Mouse (Mus musculus): ENCODE data around the gene Nt5e. TPM values are rescaled to one million over a fixed set of nuclear protein-coding genes. Genes with fewer than 3 reads are reported as not detected.

Nt5e gene
- polyA plus RNA-seq, 1 experiment from 2014 or later: 1.7 TPM

DNA sequence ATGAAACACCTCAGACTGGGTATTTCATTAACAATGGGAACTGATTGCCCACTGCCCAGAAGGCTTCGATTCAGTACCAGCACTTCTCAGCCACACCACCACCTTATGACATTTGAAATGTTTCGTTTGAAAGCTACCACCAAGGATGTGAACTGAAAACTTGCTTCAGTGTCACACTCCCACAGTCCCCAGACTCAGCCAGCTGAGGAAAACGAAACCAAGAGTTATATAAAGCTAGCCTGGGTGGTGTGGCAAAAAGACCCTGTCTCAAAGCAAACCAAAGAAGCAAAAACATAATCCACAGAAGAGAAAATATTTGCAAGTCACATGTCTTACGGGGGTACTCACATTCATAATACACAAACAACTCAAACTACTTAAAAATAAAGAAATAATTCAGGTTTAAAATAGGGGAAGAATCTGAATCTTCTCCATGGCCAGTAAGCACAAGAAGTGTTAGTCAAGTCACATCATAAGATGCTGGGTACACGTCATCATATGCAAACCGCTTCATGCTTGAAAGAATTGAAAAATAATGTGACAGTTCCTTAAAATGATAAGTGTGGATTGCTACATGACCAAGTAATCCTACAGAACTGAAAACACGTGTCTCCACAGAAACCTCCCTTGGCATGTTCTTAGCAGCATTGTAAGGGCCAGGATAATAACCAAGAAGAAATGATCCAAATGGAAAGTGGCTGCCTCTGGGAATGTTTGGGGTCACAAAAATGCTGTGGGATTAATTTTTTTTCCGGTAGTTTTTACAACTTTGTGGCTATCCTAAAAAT is 28.9 kb upstream of the Nt5e start:
- Histone ChIP-seq H3K27ac (ENCODE audit: low read depth, low read length) (no peak overlapping the region), H3K4me1 (ENCODE audit: control insufficient read depth, insufficient read depth, low read length) (no peaks in the 10 kb centered on the region), H3K9ac (ENCODE audit: low read depth, low read length) (no peak overlapping the region), H3K36me3 (ENCODE audit: control insufficient read depth, insufficient read depth, low read length) (no peaks in the 10 kb centered on the region), H3K9me3 (ENCODE audit: control insufficient read depth, low read length) (no peaks in the 10 kb centered on the region), H3K4me3 (ENCODE audit: low read length) (no peak overlapping the region), H3K27me3 (ENCODE audit: control insufficient read depth, insufficient read depth, low read length) (no peaks in the 10 kb centered on the region), H3K4me2 (replicated peaks; ENCODE audit: low read depth, low read length) (no peak overlapping the region)
- ATAC-seq (ENCODE audit: low FRiP score, low TSS enrichment): no peak
- WGBS: 82% methylated on average over 8 of the region's 8 CpGs

DNA sequence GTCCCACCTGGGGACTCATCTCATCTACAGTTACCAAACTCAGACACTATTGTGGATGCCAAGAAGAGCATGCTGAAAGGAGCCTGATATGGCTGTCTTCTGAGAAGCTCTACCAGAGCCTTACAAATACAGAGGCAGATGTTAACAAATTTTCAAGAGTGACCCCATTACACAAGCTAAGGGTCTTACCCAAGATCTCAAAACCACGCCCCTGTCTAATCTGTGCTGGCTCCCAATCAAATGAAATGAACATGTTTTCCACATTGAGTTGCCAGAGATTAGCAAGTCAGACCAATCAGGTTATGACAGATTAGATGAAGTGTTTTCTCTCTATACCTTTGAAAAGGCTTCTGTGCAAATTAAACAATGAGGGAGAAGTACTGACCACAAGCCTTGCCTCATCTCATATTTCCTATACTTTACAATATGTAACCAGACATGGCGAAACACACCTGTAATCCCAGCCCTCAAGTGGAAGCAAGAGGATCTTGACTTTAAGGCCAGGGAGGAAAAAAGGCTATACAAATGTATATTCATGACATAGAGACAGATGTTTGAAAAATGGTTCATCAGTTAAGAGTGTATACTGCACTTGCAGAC is 19.9 kb upstream of the Nt5e start:
- Histone ChIP-seq H3K9me3 (ENCODE audit: control insufficient read depth, low read length) (no peaks in the 10 kb centered on the region), H3K4me1 (ENCODE audit: control insufficient read depth, insufficient read depth, low read length) (no peaks in the 10 kb centered on the region), H3K36me3 (ENCODE audit: control insufficient read depth, insufficient read depth, low read length) (no peaks in the 10 kb centered on the region), H3K27me3 (ENCODE audit: control insufficient read depth, insufficient read depth, low read length) (no peaks in the 10 kb centered on the region), H3K27ac (ENCODE audit: low read depth, low read length) (no peak overlapping the region), H3K4me3 (ENCODE audit: low read length) (no peak overlapping the region), H3K9ac (ENCODE audit: low read depth, low read length) (no peak overlapping the region), H3K4me2 (replicated peaks; ENCODE audit: low read depth, low read length) (no peak overlapping the region)
- WGBS: 88% methylated on average over 2 of the region's 2 CpGs
- ATAC-seq (ENCODE audit: low FRiP score, low TSS enrichment): no peak

GRCm38 (mm10) chr9:88309127-88309526 is 17.9 kb upstream of the Nt5e start:
- H3K4me3 ChIP-seq (ENCODE audit: low read length): no peak overlapping the region
- ATAC-seq (ENCODE audit: low FRiP score, low TSS enrichment): no peak

GRCm38 (mm10) chr9:88319226-88319625 is 7.8 kb upstream of the Nt5e start:
- no peak overlapping the region for H3K27ac ChIP-seq (ENCODE audit: low read depth, low read length)
- H3K9me3 ChIP-seq (ENCODE audit: control insufficient read depth, low read length): no peaks in the 10 kb centered on the region
- H3K9ac ChIP-seq (ENCODE audit: low read depth, low read length): no peak overlapping the region
- H3K4me1 ChIP-seq (ENCODE audit: control insufficient read depth, insufficient read depth, low read length): no peaks in the 10 kb centered on the region
- no peaks in the 10 kb centered on the region for H3K27me3 ChIP-seq (ENCODE audit: control insufficient read depth, insufficient read depth, low read length)
- H3K4me2 ChIP-seq (replicated peaks; ENCODE audit: low read depth, low read length): no peak overlapping the region
- H3K4me3 ChIP-seq (ENCODE audit: low read length): no peak overlapping the region
- no peak for ATAC-seq (ENCODE audit: low FRiP score, low TSS enrichment)
- H3K36me3 ChIP-seq (ENCODE audit: control insufficient read depth, insufficient read depth, low read length): no peaks in the 10 kb centered on the region

More at GRCm38 (mm10) chr9:88309127-88309526, 17.9 kb upstream of the Nt5e start:
- Histone ChIP-seq H3K36me3 (ENCODE audit: control insufficient read depth, insufficient read depth, low read length) (no peaks in the 10 kb centered on the region), H3K9me3 (ENCODE audit: control insufficient read depth, low read length) (no peaks in the 10 kb centered on the region), H3K27me3 (ENCODE audit: control insufficient read depth, insufficient read depth, low read length) (no peaks in the 10 kb centered on the region), H3K27ac (ENCODE audit: low read depth, low read length) (no peak overlapping the region), H3K9ac (ENCODE audit: low read depth, low read length) (no peak overlapping the region), H3K4me1 (ENCODE audit: control insufficient read depth, insufficient read depth, low read length) (no peaks in the 10 kb centered on the region), H3K4me2 (replicated peaks; ENCODE audit: low read depth, low read length) (no peak overlapping the region)
- 70% methylated on average over 1 of the region's 1 CpGs for WGBS

DNA sequence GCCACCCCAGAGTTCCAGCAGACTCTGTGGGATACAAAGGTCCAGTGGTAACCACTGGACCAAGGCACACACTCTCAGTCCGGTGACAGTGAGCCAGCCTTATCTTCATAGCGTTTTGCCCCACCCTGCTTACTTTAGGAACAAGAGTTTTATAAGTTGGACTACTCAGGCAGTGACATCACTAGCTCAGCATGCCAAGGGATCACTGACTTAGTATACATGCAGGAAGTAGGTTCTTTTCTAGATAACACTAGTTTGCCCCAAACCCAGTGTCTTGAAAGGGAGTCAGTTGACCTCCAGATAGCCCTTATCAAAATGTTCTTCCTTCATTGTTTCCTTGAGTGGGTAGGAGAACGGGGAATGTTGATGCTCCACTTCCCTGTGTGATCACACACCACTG is 2.4 kb upstream of the Nt5e start:
- ATAC-seq (ENCODE audit: low FRiP score, low TSS enrichment): no peak
- Histone ChIP-seq H3K9ac (ENCODE audit: low read depth, low read length) (no peak overlapping the region), H3K4me2 (replicated peaks; ENCODE audit: low read depth, low read length) (no peak overlapping the region), H3K9me3 (ENCODE audit: control insufficient read depth, low read length) (no peaks in the 10 kb centered on the region), H3K27me3 (ENCODE audit: control insufficient read depth, insufficient read depth, low read length) (peaks cover 6% of the 10 kb centered on the region; the same call in 1 of the 2 replicates), H3K27ac (ENCODE audit: low read depth, low read length) (no peak overlapping the region), H3K36me3 (ENCODE audit: control insufficient read depth, insufficient read depth, low read length) (no peaks in the 10 kb centered on the region), H3K4me1 (ENCODE audit: control insufficient read depth, insufficient read depth, low read length) (no peaks in the 10 kb centered on the region), H3K4me3 (ENCODE audit: low read length) (no peak overlapping the region)
- 91% methylated on average over 3 of the region's 3 CpGs for WGBS

DNA sequence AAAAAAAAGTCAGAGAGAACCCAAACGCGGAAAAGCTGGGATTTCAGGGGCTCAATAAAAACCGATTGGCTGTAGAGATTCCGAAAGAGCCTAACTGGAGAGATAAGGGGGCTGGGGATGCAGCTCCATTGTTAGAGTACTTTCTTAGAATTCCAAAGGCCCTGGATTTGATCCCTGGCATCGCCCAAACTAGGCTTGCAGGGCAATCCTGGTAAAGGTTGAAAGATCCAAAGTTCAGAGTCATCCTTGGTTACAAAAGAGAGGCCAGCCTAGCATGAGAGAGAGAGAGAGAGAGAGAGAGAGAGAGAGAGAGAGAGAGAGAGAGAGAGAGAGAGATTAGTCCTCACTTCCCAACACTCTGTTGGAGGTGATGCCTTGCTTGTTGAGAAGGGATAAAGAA is 1.7 kb downstream of the Nt5e start:
- H3K4me1 ChIP-seq (ENCODE audit: control insufficient read depth, insufficient read depth, low read length): no peaks in the 10 kb centered on the region
- no peak for ATAC-seq (ENCODE audit: low FRiP score, low TSS enrichment)
- H3K4me2 ChIP-seq (replicated peaks; ENCODE audit: low read depth, low read length): no peak overlapping the region
- no peaks in the 10 kb centered on the region for H3K36me3 ChIP-seq (ENCODE audit: control insufficient read depth, insufficient read depth, low read length)
- 18% methylated on average over 5 of the region's 5 CpGs for WGBS
- H3K9ac ChIP-seq (ENCODE audit: low read depth, low read length): no peak overlapping the region
- no peak overlapping the region for H3K4me3 ChIP-seq (ENCODE audit: low read length)
- peaks cover 6% of the 10 kb centered on the region; the same call in 1 of the 2 replicates for H3K27me3 ChIP-seq (ENCODE audit: control insufficient read depth, insufficient read depth, low read length)
- H3K9me3 ChIP-seq (ENCODE audit: control insufficient read depth, low read length): no peaks in the 10 kb centered on the region
- H3K27ac ChIP-seq (ENCODE audit: low read depth, low read length): no peak overlapping the region

- Histone ChIP-seq H3K4me3 (ENCODE audit: low read length) (no peak overlapping the region), H3K27ac (ENCODE audit: low read depth, low read length) (no peak overlapping the region), H3K36me3 (ENCODE audit: control insufficient read depth, insufficient read depth, low read length) (no peaks in the 10 kb centered on the region), H3K27me3 (ENCODE audit: control insufficient read depth, insufficient read depth, low read length) (peaks cover 6% of the 10 kb centered on the region; the same call in 1 of the 2 replicates), H3K4me2 (replicated peaks; ENCODE audit: low read depth, low read length) (no peak overlapping the region), H3K9me3 (ENCODE audit: control insufficient read depth, low read length) (no peaks in the 10 kb centered on the region), H3K4me1 (ENCODE audit: control insufficient read depth, insufficient read depth, low read length) (no peaks in the 10 kb centered on the region), H3K9ac (ENCODE audit: low read depth, low read length) (no peak overlapping the region)
- no peak for ATAC-seq (ENCODE audit: low FRiP score, low TSS enrichment)
- WGBS: 37% methylated on average over 10 of the region's 10 CpGs
These were observed 2.3 kb downstream of the Nt5e start for GRCm38 (mm10) chr9:88329166-88329748.

DNA sequence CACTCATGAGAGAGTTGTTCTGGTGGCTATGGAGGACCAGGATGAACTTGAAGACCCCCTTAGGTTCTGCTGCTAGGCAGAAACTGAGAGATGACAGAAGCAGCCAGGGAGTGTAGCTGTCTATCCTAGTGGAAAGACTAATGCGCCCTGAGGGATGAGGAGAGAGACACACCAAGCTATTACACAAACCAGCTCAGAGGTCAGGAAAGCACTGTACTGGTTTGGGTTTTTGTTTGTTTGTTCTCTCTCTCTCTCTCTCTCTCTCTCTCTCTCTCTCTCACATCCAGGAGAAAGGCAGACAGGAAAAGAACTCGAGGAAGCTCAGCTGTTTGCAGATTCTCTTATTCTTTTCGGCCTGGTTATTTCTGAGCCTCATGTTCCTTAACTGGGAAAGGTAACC is 3.3 kb downstream of the Nt5e start:
- Histone ChIP-seq H3K9ac (ENCODE audit: low read depth, low read length) (no peak overlapping the region), H3K9me3 (ENCODE audit: control insufficient read depth, low read length) (no peaks in the 10 kb centered on the region), H3K4me2 (replicated peaks; ENCODE audit: low read depth, low read length) (no peak overlapping the region), H3K4me1 (ENCODE audit: control insufficient read depth, insufficient read depth, low read length) (no peaks in the 10 kb centered on the region), H3K4me3 (ENCODE audit: low read length) (no peak overlapping the region), H3K36me3 (ENCODE audit: control insufficient read depth, insufficient read depth, low read length) (no peaks in the 10 kb centered on the region), H3K27me3 (ENCODE audit: control insufficient read depth, insufficient read depth, low read length) (peaks cover 6% of the 10 kb centered on the region; the same call in 1 of the 2 replicates), H3K27ac (ENCODE audit: low read depth, low read length) (no peak overlapping the region)
- no peak for ATAC-seq (ENCODE audit: low FRiP score, low TSS enrichment)
- 72% methylated on average over 3 of the region's 3 CpGs for WGBS

DNA sequence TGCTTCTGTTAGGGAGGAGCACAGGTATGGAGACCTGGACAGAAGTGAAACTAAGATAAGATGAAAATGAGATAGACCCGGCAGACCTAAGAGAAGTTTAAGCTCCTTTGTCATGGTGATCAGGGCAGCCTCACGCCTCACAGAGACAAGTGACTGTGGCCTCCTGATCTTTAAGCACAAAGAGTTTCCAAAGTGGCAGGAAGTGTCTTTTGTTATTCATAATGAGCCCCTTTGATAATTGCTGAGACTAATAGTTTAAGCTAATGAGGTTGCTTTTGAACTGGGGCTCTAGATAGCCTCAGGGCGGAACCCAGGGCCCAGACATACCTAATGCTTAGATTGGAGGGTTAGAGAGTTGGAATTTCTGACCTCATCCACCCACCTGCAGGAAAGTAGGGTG is 5.5 kb downstream of the Nt5e start:
- ATAC-seq (ENCODE audit: low FRiP score, low TSS enrichment): no peak
- Histone ChIP-seq H3K9ac (ENCODE audit: low read depth, low read length) (no peak overlapping the region), H3K9me3 (ENCODE audit: control insufficient read depth, low read length) (no peaks in the 10 kb centered on the region), H3K4me2 (replicated peaks; ENCODE audit: low read depth, low read length) (no peak overlapping the region), H3K27ac (ENCODE audit: low read depth, low read length) (no peak overlapping the region), H3K36me3 (ENCODE audit: control insufficient read depth, insufficient read depth, low read length) (no peaks in the 10 kb centered on the region), H3K27me3 (ENCODE audit: control insufficient read depth, insufficient read depth, low read length) (peaks cover 2% of the 10 kb centered on the region; the same call in 1 of the 2 replicates), H3K4me1 (ENCODE audit: control insufficient read depth, insufficient read depth, low read length) (no peaks in the 10 kb centered on the region), H3K4me3 (ENCODE audit: low read length) (no peak overlapping the region)
- 38% methylated on average over 3 of the region's 3 CpGs for WGBS
